Mouse (Mus musculus) MN1 (cell line): ENCODE data around the gene Syt12.
"Not testable (repeated sequence)": the region's sequence is repeated elsewhere in the genome, so short reads cannot be mapped to it uniquely, and the experiment has no call there.

Experiments
- DNase-seq: peaks from one replicate; pipeline ENCODE4 v3.0.0-alpha.2; 2016; ENCODE audit warnings: low spot score

Syt12 gene

GRCm38 (mm10) chr19:4491080-4491695, 13.9 kb upstream of the Syt12 start:
- DNase-seq = no peak

GRCm38 (mm10) chr19:4487877-4488276, 10.6 kb upstream of the Syt12 start:
- no peak for DNase-seq

GRCm38 (mm10) chr19:4485006-4485405, 7.8 kb upstream of the Syt12 start:
- no peak for DNase-seq

GRCm38 (mm10) chr19:4482111-4482859, 5.0 kb upstream of the Syt12 start:
- no peak for DNase-seq

- no peak for DNase-seq
Measured at GRCm38 (mm10) chr19:4481326-4481725, 4.1 kb upstream of the Syt12 start.

- DNase-seq = no peak
Measured at GRCm38 (mm10) chr19:4480041-4480440, 2.8 kb upstream of the Syt12 start.

- no peak for DNase-seq
Measured at GRCm38 (mm10) chr19:4478190-4478516, 906 bp upstream of the Syt12 start.

GRCm38 (mm10) chr19:4476601-4477257, 518 bp downstream of the Syt12 start:
- no peak for DNase-seq

- DNase-seq = no peak
Measured at GRCm38 (mm10) chr19:4475224-4475925, 1.9 kb downstream of the Syt12 start.

- DNase-seq = no peak
Measured at GRCm38 (mm10) chr19:4474739-4475138, 2.5 kb downstream of the Syt12 start.

GRCm38 (mm10) chr19:4473549-4473948, 3.7 kb downstream of the Syt12 start:
- no peak for DNase-seq

GRCm38 (mm10) chr19:4468363-4468762, 8.9 kb downstream of the Syt12 start:
- no peak for DNase-seq

- DNase-seq = no peak
Measured at GRCm38 (mm10) chr19:4464666-4465065, 12.6 kb downstream of the Syt12 start.

GRCm38 (mm10) chr19:4461981-4462380, 15.3 kb downstream of the Syt12 start:
- no peak for DNase-seq

GRCm38 (mm10) chr19:4456227-4456626, 21.0 kb downstream of the Syt12 start:
- DNase-seq = no peak

- no peak for DNase-seq
Measured at GRCm38 (mm10) chr19:4455071-4455800, 22.0 kb downstream of the Syt12 start.

GRCm38 (mm10) chr19:4454040-4454439, 23.2 kb downstream of the Syt12 start:
- DNase-seq = not testable (repeated sequence)

- DNase-seq = no peak
Measured at GRCm38 (mm10) chr19:4452525-4452924, 24.7 kb downstream of the Syt12 start.

GRCm38 (mm10) chr19:4451965-4452364, 25.3 kb downstream of the Syt12 start:
- no peak for DNase-seq

GRCm38 (mm10) chr19:4451098-4451497, 26.1 kb downstream of the Syt12 start:
- DNase-seq = no peak

- no peak for DNase-seq
Measured at GRCm38 (mm10) chr19:4450666-4451065, 26.6 kb downstream of the Syt12 start.

GRCm38 (mm10) chr19:4449230-4449629, 28.0 kb downstream of the Syt12 start:
- DNase-seq = no peak
